Mouse (Mus musculus): ENCODE results near the gene Rnf31.

DNA sequence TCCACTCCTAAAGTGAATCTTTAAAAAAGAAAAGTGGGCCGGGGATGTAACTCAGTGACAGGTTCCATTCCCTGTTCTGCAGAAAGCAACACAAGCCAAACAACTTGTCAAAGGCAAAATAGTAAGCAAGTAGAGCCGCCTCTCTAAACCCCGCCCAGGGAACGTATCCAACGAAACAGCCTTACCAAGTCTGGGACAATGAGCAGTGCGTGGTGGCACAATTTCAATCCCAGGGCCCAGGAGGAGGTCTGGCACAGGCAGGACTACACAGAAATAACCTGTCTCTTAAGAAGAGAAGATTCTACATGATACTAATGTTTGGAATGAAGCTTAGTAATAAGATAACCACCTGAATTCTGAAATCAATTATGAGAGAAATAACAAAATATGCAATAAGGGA, 41.3 kb upstream of the Rnf31 start:
- TF ChIP-seq POLR2A (IDR thresholded peaks at IDR 0.05; ENCODE audit: low read depth, low read length) (no peak), CTCF (IDR thresholded peaks at IDR 0.05; ENCODE audit: borderline replicate concordance, insufficient read depth, low read length) (no peak)
